Mouse (Mus musculus) myocyte (in vitro differentiated cells): ENCODE measurements around the gene Zbtb24. TPM values are rescaled to one million over a fixed set of nuclear protein-coding genes. Genes with fewer than 3 reads are reported as not detected.

Source experiments
- H3K27me3 ChIP-seq: one replicate; pipeline ENCODE4 v1.6.1; 2011; ENCODE audit not compliant: control insufficient read depth, insufficient read depth, insufficient read length
- H3K36me3 ChIP-seq: one replicate; pipeline ENCODE4 v1.6.1; 2011; ENCODE audit not compliant: control insufficient read depth, insufficient read depth
- H3K4me2 ChIP-seq: one replicate; pipeline ENCODE4 v1.6.1; 2011; ENCODE audit warnings: low read depth, control low read depth
- H3K4me3 ChIP-seq: one replicate; pipeline ENCODE4 v1.5.1; 2011; ENCODE audit warnings: mild to moderate bottlenecking, control low read depth, moderate library complexity
- H3K79me2 ChIP-seq: one replicate; pipeline ENCODE4 v1.6.1; 2011; ENCODE audit not compliant: control insufficient read depth, insufficient read depth
- H3ac ChIP-seq: one replicate; pipeline ENCODE4 v1.6.1; 2011; ENCODE audit not compliant: control insufficient read depth, insufficient read length
- CEBPB ChIP-seq: IDR thresholded peaks from 2 replicates; pipeline ENCODE4 v1.6.1; 2011; ENCODE audit warnings: mild to moderate bottlenecking, moderate library complexity; ENCODE audit not compliant: poor library complexity, insufficient read depth, severe bottlenecking
- E2F4 ChIP-seq: IDR thresholded peaks from one replicate; pipeline ENCODE4 v1.6.1; 2011; ENCODE audit warnings: mild to moderate bottlenecking, control low read depth, moderate library complexity; ENCODE audit not compliant: insufficient read depth
- MAX ChIP-seq: IDR thresholded peaks from one replicate; pipeline ENCODE4 v1.6.1; 2011; ENCODE audit warnings: low read depth, mild to moderate bottlenecking, control low read depth
- MYOD1 ChIP-seq, 3 experiments: IDR thresholded peaks; one replicate each; pipeline ENCODE4 v1.6.1; 2011; ENCODE audit warnings: control low read depth in 2 of 3, low read depth in 2 of 3, mild to moderate bottlenecking in 2 of 3, moderate library complexity in 1 of 3; ENCODE audit not compliant: insufficient read length in 2 of 3, control insufficient read depth in 1 of 3
- MYOG ChIP-seq, 3 experiments: IDR thresholded peaks; one replicate each; pipeline ENCODE4 v1.6.1; 2011; ENCODE audit warnings: control low read depth in 2 of 3, low read depth in 2 of 3, mild to moderate bottlenecking in 2 of 3; ENCODE audit not compliant: insufficient read length in 2 of 3, control insufficient read depth in 1 of 3, insufficient read depth in 1 of 3
- POLR2A ChIP-seq: IDR thresholded peaks from one replicate; pipeline ENCODE4 v1.6.1; 2011; ENCODE audit warnings: low read depth, mild to moderate bottlenecking, control low read depth, moderate library complexity; ENCODE audit not compliant: insufficient read length
- POLR2AphosphoS2 ChIP-seq: IDR thresholded peaks from one replicate; pipeline ENCODE4 v1.6.1; 2011; ENCODE audit warnings: low read depth, control low read depth; ENCODE audit not compliant: insufficient read length
- REST ChIP-seq: IDR thresholded peaks from one replicate; pipeline ENCODE4 v1.6.1; 2011; ENCODE audit warnings: mild to moderate bottlenecking, control low read depth, moderate library complexity; ENCODE audit not compliant: insufficient read depth, insufficient read length
- SRF ChIP-seq: IDR thresholded peaks from one replicate; pipeline ENCODE4 v1.6.1; 2011; ENCODE audit warnings: low read depth; ENCODE audit not compliant: control insufficient read depth, insufficient read length
- TCF12 ChIP-seq: IDR thresholded peaks from one replicate; pipeline ENCODE4 v1.6.1; 2011; ENCODE audit warnings: mild to moderate bottlenecking, control low read depth; ENCODE audit not compliant: poor library complexity, insufficient read depth, severe bottlenecking
- TCF3 ChIP-seq: IDR thresholded peaks from one replicate; pipeline ENCODE4 v1.6.1; 2011; ENCODE audit warnings: low read depth, control low read depth; ENCODE audit not compliant: insufficient read length
- USF1 ChIP-seq: IDR thresholded peaks from one replicate; pipeline ENCODE4 v1.6.1; 2011; ENCODE audit warnings: low read depth, mild to moderate bottlenecking, control low read depth, moderate library complexity
- polyA plus RNA-seq: library from polyadenylated mRNA; unstranded; fragments of >200 nt; fragmentation: generic; extraction: Trizol; gene quantifications from one replicate; pipeline ENCODE4 v1.2.1, GENCODE M21; 2012; ENCODE audit warnings: missing spikeins

Gene Zbtb24
- polyA plus RNA-seq, 1 experiment: 7.6 TPM

GRCm38 (mm10) chr10:41488877-41489276 lies 38.7 kb downstream of the Zbtb24 start:
- Histone ChIP-seq H3K79me2 (no peaks in the 10 kb centered on the region), H3K27me3 (no peaks in the 10 kb centered on the region), H3ac (no peak overlapping the region), H3K36me3 (peaks cover 8% of the 10 kb centered on the region), H3K4me3 (peak overlapping the region; percentile 48), H3K4me2 (peak overlapping the region; percentile 99)
- TF ChIP-seq SRF (no peak), TCF12 (no peak), CEBPB (no peak), E2F4 (no peak), USF1 (no peak), REST (no peak), MYOD1 (IDR thresholded peaks at IDR 0.05; ENCODE audit: control insufficient read depth in 1 of 3, insufficient read length in 2 of 3, low read depth in 2 of 3) (no peak), MAX (no peak), POLR2A (no peak), TCF3 (no peak), MYOG (IDR thresholded peaks at IDR 0.05; ENCODE audit: control insufficient read depth in 1 of 3, insufficient read depth in 1 of 3, insufficient read length in 2 of 3, low read depth in 2 of 3) (no peak), POLR2AphosphoS2 (no peak)

GRCm38 (mm10) chr10:41489294-41489693 lies 39.1 kb downstream of the Zbtb24 start:
- Histone ChIP-seq H3K4me3 (peak overlapping the region; percentile 48), H3K4me2 (peak overlapping the region; percentile 99), H3ac (peak overlapping the region; percentile 44), H3K36me3 (peaks cover 8% of the 10 kb centered on the region), H3K79me2 (no peaks in the 10 kb centered on the region), H3K27me3 (no peaks in the 10 kb centered on the region)
- TF ChIP-seq SRF (no peak), TCF12 (no peak), CEBPB (no peak), MAX (no peak), MYOG (IDR thresholded peaks at IDR 0.05; ENCODE audit: control insufficient read depth in 1 of 3, insufficient read depth in 1 of 3, insufficient read length in 2 of 3, low read depth in 2 of 3) (no peak), REST (no peak)

GRCm38 (mm10) chr10:41489708-41490517 lies 39.7 kb downstream of the Zbtb24 start, which contains the start of the genes Smpd2 and Ppil6:
Gene Smpd2 (minus strand): TSS chr10:41490369.
Gene Ppil6 (plus strand): TSS chr10:41490439.
- no peaks in the 10 kb centered on the region for H3K79me2 ChIP-seq
- peak within 1 kb of the TSS; percentile 44 for H3ac ChIP-seq
- H3K4me3 ChIP-seq: peak within 1 kb of the TSS; percentile 48
- H3K36me3 ChIP-seq: peaks cover 8% of the 10 kb centered on the region
- TF ChIP-seq REST (no peak), E2F4 (no peak), POLR2A (peak; percentile 71), MYOD1 (IDR thresholded peaks at IDR 0.05; ENCODE audit: control insufficient read depth in 1 of 3, insufficient read length in 2 of 3, low read depth in 2 of 3) (no peak), MAX (no peak), TCF12 (no peak), CEBPB (no peak), USF1 (no peak), POLR2AphosphoS2 (peak; percentile 63), MYOG (IDR thresholded peaks at IDR 0.05; ENCODE audit: control insufficient read depth in 1 of 3, insufficient read depth in 1 of 3, insufficient read length in 2 of 3, low read depth in 2 of 3) (no peak), TCF3 (no peak), SRF (no peak)
- peak within 1 kb of the TSS; percentile 99 for H3K4me2 ChIP-seq
- H3K27me3 ChIP-seq: no peaks in the 10 kb centered on the region

GRCm38 (mm10) chr10:41490518-41490873 lies 40.3 kb downstream of the Zbtb24 start:
- Histone ChIP-seq H3K27me3 (no peaks in the 10 kb centered on the region), H3K4me3 (peak overlapping the region; percentile 48), H3K79me2 (no peaks in the 10 kb centered on the region), H3ac (peak overlapping the region; percentile 44), H3K36me3 (peaks cover 7% of the 10 kb centered on the region), H3K4me2 (peak overlapping the region; percentile 99)
- peak; percentile 1 for TF ChIP-seq USF1
- TF ChIP-seq E2F4: no peak

- peak overlapping the region; percentile 48 for H3K4me3 ChIP-seq
- H3K27me3 ChIP-seq: no peaks in the 10 kb centered on the region
- H3K36me3 ChIP-seq: peaks cover 1% of the 10 kb centered on the region
- TF ChIP-seq USF1: no peak
- no peak for TF ChIP-seq REST
- TF ChIP-seq SRF: no peak
- TF ChIP-seq MAX: no peak
- TF ChIP-seq TCF3: no peak
- no peak for TF ChIP-seq TCF12
- TF ChIP-seq MYOG (IDR thresholded peaks at IDR 0.05; ENCODE audit: control insufficient read depth in 1 of 3, insufficient read depth in 1 of 3, insufficient read length in 2 of 3, low read depth in 2 of 3): no peak
- no peak for TF ChIP-seq POLR2AphosphoS2
- TF ChIP-seq POLR2A: no peak
- no peak for TF ChIP-seq E2F4
- TF ChIP-seq MYOD1 (IDR thresholded peaks at IDR 0.05; ENCODE audit: control insufficient read depth in 1 of 3, insufficient read length in 2 of 3, low read depth in 2 of 3): no peak
- TF ChIP-seq CEBPB: no peak
- H3K4me2 ChIP-seq: peak overlapping the region; percentile 99
- H3K79me2 ChIP-seq: no peaks in the 10 kb centered on the region
- no peak overlapping the region for H3ac ChIP-seq
These were observed 40.9 kb downstream of the Zbtb24 start for GRCm38 (mm10) chr10:41491111-41491510.
